Mouse (Mus musculus): Measurements from ENCODE around the gene Gm29609. TPM values are rescaled to one million over a fixed set of nuclear protein-coding genes. Genes with fewer than 3 reads are reported as not detected.
"Not testable (repeated sequence)": the region's sequence is repeated elsewhere in the genome, so short reads cannot be mapped to it uniquely, and the experiment has no call there.

The Gm29609 gene
- 0.77 and 1.00 TPM in 2 replicates for polyA plus RNA-seq (2016; fragmentation: Nextera tagmentation; extraction: Ambion mirVana)

DNA sequence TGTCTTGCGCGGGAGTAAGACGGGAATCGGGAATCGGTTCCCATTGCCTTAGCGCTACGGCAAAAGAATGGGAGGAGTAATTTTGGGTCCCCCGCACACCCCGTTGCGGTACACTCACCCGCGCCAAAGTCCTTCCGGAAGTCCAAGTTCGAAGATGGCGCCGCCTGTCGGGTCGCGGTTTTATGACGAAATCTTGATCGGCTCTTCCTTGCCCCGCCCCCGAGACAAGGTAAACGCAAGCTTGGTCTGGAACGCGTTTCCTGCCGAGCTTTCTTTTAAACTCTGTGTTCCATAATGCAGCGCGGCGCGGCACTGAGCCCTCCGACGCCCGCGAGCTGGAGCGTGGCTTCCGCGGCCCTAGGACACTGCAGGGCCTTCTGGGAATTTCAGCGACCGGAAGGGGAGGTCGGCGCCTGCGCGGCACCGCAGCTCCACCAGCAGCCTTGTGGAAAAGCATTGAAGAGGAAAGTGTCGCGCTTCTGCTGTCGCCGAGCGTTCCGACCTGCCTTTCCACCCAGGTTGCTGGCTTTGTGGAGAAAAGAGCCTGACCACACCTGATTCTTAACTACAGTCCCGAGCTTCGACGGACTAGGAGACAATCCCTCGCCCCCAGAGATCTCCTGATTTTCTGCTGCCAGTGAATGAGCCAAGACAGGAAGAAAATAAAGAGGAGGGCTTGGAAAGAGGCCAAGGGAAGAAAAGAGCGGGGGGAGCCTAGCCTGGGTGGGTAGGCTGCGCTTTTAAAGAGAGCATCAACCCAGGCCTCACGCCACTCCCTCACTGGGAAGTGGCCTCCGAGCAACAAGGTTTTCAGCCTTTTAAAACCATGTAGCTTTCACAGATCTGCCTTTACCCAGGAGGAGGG, at the start of gene Gm29609, which contains the start of gene Gtf3c2:
TSS of gene Gm29609 (minus strand) at position 146 of the 865 bp plus-strand sequence.
TSS of gene Gtf3c2 (minus strand) at position 379 of the 865 bp plus-strand sequence.
- Histone ChIP-seq H3K9me3 (no peaks in the 10 kb centered on the region), H3K36me3 (peaks cover 10% of the 10 kb centered on the region; the same call in 1 of the 2 replicates), H3K4me1 (peaks cover 8% of the 10 kb centered on the region; the same call in 1 of the 2 replicates), H3K27me3 (ENCODE audit: insufficient read depth, poor library complexity, severe bottlenecking) (no peaks in the 10 kb centered on the region), H3K4me3 (peak within 1 kb of the TSS; percentile 89), H3K27ac (peak within 1 kb of the TSS; percentile 94)
- DNase-seq (ENCODE audit: low spot score), result peak; percentile 97
- WGBS, result under 1% methylated on average over 59 of the region's 59 CpGs

- no peak for DNase-seq (ENCODE audit: low spot score)
- H3K9me3 ChIP-seq, result no peaks in the 10 kb centered on the region
- H3K36me3 ChIP-seq, result no peaks in the 10 kb centered on the region
- no peaks in the 10 kb centered on the region for H3K4me1 ChIP-seq
- 76% methylated on average over 1 of the region's 1 CpGs for WGBS
- no peaks in the 10 kb centered on the region for H3K27me3 ChIP-seq (ENCODE audit: insufficient read depth, poor library complexity, severe bottlenecking)
- H3K4me3 ChIP-seq, result no peak overlapping the region
- H3K27ac ChIP-seq, result no peak overlapping the region
Observed at GRCm38 (mm10) chr5:31226641-31227040, 46.9 kb upstream of the Gm29609 start.

DNA sequence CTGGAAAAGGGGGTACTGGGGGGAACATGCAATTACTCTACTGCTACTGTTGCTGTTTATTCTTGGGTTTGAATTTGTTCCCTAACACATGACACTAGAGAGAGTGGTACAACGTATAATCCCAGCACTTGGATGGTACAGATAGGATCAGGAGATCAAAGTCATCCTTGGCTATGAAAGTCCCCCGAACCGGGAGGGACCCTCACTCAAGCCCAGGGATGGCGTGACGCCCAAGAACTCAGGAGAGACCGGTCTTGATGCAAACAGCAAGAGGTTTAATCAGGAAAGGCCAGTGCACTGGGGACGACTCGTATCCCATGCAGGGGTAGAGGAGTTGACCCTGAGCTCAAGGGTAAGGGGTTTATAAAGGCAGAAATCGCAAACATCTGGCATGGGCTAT, 43.0 kb upstream of the Gm29609 start:
- no peaks in the 10 kb centered on the region for H3K36me3 ChIP-seq
- no peaks in the 10 kb centered on the region for H3K9me3 ChIP-seq
- no peak for DNase-seq (ENCODE audit: low spot score)
- peaks cover 9% of the 10 kb centered on the region; the same call in 1 of the 2 replicates for H3K4me1 ChIP-seq
- H3K4me3 ChIP-seq, result no peak overlapping the region
- no peak overlapping the region for H3K27ac ChIP-seq
- no peaks in the 10 kb centered on the region for H3K27me3 ChIP-seq (ENCODE audit: insufficient read depth, poor library complexity, severe bottlenecking)
- WGBS, result 91% methylated on average over 9 of the region's 9 CpGs

DNA sequence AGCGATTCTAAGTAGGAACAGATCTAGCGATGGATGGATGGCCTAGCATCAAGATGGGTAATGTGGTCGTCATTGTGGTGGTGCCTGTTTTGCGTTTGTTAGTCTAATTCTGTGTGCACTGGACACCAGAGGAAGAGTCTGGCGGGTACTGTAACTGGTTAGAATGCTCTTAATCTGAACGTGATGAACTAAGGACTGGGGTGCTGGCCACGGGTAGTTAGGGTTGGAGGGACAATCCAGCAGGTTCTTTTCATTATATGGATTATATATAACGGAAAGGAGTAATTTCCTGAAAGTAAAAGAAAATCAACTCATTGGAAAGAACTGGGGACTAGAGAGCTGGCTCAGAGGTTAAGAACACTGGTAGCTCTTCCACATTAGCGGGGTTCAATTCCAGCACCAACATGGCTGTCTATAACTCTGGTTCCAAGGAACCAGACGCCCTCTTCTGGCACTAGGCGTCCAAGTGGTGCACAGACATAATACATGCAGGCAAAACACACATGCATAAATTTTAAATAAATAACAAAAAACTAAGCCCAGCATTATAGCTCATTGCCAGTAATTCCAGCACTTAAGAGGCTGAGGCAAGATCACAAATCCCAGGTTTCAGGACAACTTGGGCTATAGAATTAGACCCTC, 41.7 kb upstream of the Gm29609 start:
- Histone ChIP-seq H3K4me1 (peaks cover 9% of the 10 kb centered on the region; the same call in 1 of the 2 replicates), H3K9me3 (no peaks in the 10 kb centered on the region), H3K27ac (peak overlapping the region; percentile 97), H3K27me3 (ENCODE audit: insufficient read depth, poor library complexity, severe bottlenecking) (no peaks in the 10 kb centered on the region), H3K4me3 (peak overlapping the region; percentile 99), H3K36me3 (no peaks in the 10 kb centered on the region)
- WGBS, result 17% methylated on average over 11 of the region's 11 CpGs
- DNase-seq (ENCODE audit: low spot score), result no peak

DNA sequence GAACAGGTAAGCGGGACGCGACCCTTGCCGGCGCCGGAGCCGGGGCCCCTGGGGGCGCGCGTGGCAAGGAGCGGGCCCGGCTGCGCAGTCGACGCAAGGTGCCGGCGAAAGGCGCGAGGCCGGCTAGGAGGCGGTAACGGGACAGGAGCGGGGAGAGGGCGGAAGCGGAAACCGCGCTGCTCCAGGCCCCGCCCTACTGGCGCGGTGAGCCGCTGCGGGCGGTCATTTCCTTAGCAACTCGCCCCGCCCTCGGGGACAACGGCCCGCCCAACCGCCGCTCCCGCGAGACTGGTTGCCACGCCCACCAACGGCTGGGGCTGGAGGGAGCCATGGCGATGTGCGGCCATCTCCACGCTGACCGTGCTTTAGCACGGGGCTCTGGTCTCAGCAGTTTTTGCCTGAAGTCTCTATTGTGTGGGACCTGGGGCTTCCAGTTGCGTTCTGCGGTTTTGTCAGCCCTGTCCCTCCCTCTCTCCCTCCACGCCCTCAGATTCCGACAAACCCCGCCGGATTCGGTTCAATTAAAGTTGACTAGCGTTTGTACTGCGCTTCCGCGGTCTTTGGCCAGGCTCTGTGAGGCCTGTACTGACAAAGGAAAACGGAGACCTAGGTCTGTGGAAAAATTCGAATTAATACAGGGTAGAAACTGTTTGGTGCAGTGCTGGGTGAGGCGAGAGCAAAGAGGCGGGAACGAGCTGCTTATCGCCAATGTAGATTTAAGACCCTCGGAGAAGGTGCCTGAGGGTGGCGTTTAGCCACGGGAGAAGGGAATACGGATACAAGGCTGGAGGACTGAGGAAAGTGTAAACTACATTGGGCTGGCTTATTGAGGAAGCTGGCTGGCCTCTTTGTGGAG, 41.0 kb upstream of the Gm29609 start, which contains the start of gene Ppm1g:
TSS of gene Ppm1g (minus strand) at position 240 of the 856 bp plus-strand sequence.
- DNase-seq (ENCODE audit: low spot score), result peak; percentile 97
- H3K27ac ChIP-seq, result peak within 1 kb of the TSS; percentile 97
- WGBS, result under 1% methylated on average over 70 of the region's 70 CpGs

GRCm38 (mm10) chr5:31219911-31220447, 40.3 kb upstream of the Gm29609 start:
- no peaks in the 10 kb centered on the region for H3K27me3 ChIP-seq (ENCODE audit: insufficient read depth, poor library complexity, severe bottlenecking)
- H3K4me1 ChIP-seq, result peaks cover 9% of the 10 kb centered on the region; the same call in 1 of the 2 replicates
- peak overlapping the region; percentile 97 for H3K27ac ChIP-seq
- no peaks in the 10 kb centered on the region for H3K36me3 ChIP-seq
- peak overlapping the region; percentile 99 for H3K4me3 ChIP-seq
- WGBS, result under 1% methylated on average over 40 of the region's 40 CpGs
- H3K9me3 ChIP-seq, result no peaks in the 10 kb centered on the region
- DNase-seq (ENCODE audit: low spot score), result no peak

More for the DNA sequence above, 41.0 kb upstream of the Gm29609 start, which contains the start of gene Ppm1g:
- Histone ChIP-seq H3K9me3 (no peaks in the 10 kb centered on the region), H3K4me3 (peak within 1 kb of the TSS; percentile 99), H3K4me1 (peaks cover 9% of the 10 kb centered on the region; the same call in 1 of the 2 replicates), H3K36me3 (no peaks in the 10 kb centered on the region), H3K27me3 (ENCODE audit: insufficient read depth, poor library complexity, severe bottlenecking) (no peaks in the 10 kb centered on the region)

GRCm38 (mm10) chr5:31219474-31219873, 39.8 kb upstream of the Gm29609 start:
- H3K36me3 ChIP-seq, result no peaks in the 10 kb centered on the region
- DNase-seq (ENCODE audit: low spot score), result no peak
- no peaks in the 10 kb centered on the region for H3K27me3 ChIP-seq (ENCODE audit: insufficient read depth, poor library complexity, severe bottlenecking)
- H3K4me1 ChIP-seq, result peaks cover 9% of the 10 kb centered on the region; the same call in 1 of the 2 replicates
- H3K27ac ChIP-seq, result peak overlapping the region; percentile 97
- peak overlapping the region; percentile 99 for H3K4me3 ChIP-seq
- no peaks in the 10 kb centered on the region for H3K9me3 ChIP-seq
- WGBS, result 1% methylated on average over 11 of the region's 11 CpGs

- DNase-seq (ENCODE audit: low spot score), result no peak
- peak overlapping the region; percentile 99 for H3K4me3 ChIP-seq
- H3K36me3 ChIP-seq, result no peaks in the 10 kb centered on the region
- 0 out of 2 replicates have a peak overlapping the region, but pooled peaks have one; percentile 97 for H3K27ac ChIP-seq
- WGBS, result 6% methylated on average over 2 of the region's 2 CpGs
- H3K27me3 ChIP-seq (ENCODE audit: insufficient read depth, poor library complexity, severe bottlenecking), result no peaks in the 10 kb centered on the region
- peaks cover 9% of the 10 kb centered on the region; the same call in 1 of the 2 replicates for H3K4me1 ChIP-seq
- H3K9me3 ChIP-seq, result no peaks in the 10 kb centered on the region
Observed at GRCm38 (mm10) chr5:31219070-31219469, 39.4 kb upstream of the Gm29609 start.

DNA sequence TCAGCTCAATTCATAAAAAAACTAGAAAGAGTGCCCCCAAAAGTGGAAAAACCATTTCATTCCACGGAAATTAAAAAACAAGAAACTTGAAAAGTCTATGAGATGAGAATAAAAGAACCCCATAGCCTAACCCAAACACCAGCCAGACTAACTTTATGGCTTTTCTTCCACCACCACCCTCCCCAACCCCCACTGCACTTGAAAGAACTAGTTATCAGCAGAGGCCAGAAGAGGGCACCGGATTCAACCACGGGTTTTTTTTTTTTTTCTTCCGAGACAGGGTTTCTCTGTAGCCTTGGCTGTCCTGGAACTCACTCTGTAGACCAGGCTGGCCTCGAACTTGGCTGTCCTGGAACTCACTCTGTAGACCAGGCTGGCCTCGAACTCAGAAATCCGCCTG, 38.6 kb upstream of the Gm29609 start:
- WGBS, result 46% methylated on average over 7 of the region's 7 CpGs
- H3K4me3 ChIP-seq, result peak overlapping the region; percentile 6; the same call in 1 of the 2 replicates
- no peaks in the 10 kb centered on the region for H3K36me3 ChIP-seq
- H3K27ac ChIP-seq, result no peak overlapping the region
- H3K4me1 ChIP-seq, result peaks cover 9% of the 10 kb centered on the region; the same call in 1 of the 2 replicates
- H3K9me3 ChIP-seq, result no peaks in the 10 kb centered on the region
- H3K27me3 ChIP-seq (ENCODE audit: insufficient read depth, poor library complexity, severe bottlenecking), result no peaks in the 10 kb centered on the region
- DNase-seq (ENCODE audit: low spot score), result no peak

DNA sequence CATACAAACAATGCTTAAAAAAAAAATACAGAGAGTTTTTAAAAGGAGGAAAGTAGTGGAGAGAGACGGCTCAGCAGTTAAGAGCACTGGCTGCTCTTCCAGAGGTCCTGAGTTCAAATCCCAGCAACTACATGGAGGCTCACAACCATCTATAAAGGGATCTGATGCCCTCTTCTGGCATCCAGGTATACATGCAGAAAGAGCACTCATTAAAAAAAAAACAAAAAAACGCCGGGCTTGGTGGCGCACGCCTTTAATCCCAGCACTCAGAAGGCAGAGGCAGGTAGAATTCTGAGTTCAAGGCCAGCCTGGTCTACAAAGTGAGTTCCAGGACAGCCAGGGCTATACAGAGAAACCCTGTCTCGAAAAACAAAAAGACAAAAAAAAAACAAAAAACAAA, 36.8 kb upstream of the Gm29609 start:
- H3K27ac ChIP-seq; H3K27me3 ChIP-seq (ENCODE audit: insufficient read depth, poor library complexity, severe bottlenecking); H3K36me3 ChIP-seq; DNase-seq (ENCODE audit: low spot score); H3K9me3 ChIP-seq; H3K4me3 ChIP-seq; H3K4me1 ChIP-seq: not testable (repeated sequence)
- WGBS, result 85% methylated on average over 6 of the region's 6 CpGs

- Histone ChIP-seq H3K27me3 (ENCODE audit: insufficient read depth, poor library complexity, severe bottlenecking) (no peaks in the 10 kb centered on the region), H3K4me3 (no peak overlapping the region), H3K36me3 (peaks cover 70% of the 10 kb centered on the region), H3K9me3 (peaks cover 5% of the 10 kb centered on the region), H3K4me1 (peaks cover 8% of the 10 kb centered on the region; the same call in 1 of the 2 replicates), H3K27ac (no peak overlapping the region)
- DNase-seq (ENCODE audit: low spot score), result no peak
- WGBS, result 94% methylated on average over 6 of the region's 6 CpGs
Observed at GRCm38 (mm10) chr5:31204421-31204820, 24.7 kb upstream of the Gm29609 start.

- WGBS, result 92% methylated on average over 2 of the region's 2 CpGs
- Histone ChIP-seq H3K4me1 (peaks cover 8% of the 10 kb centered on the region; the same call in 1 of the 2 replicates), H3K27me3 (ENCODE audit: insufficient read depth, poor library complexity, severe bottlenecking) (no peaks in the 10 kb centered on the region), H3K4me3 (no peak overlapping the region), H3K9me3 (peaks cover 5% of the 10 kb centered on the region), H3K27ac (no peak overlapping the region), H3K36me3 (peaks cover 76% of the 10 kb centered on the region)
- DNase-seq (ENCODE audit: low spot score), result no peak
Observed at GRCm38 (mm10) chr5:31203866-31204265, 24.2 kb upstream of the Gm29609 start.

Data from heart, embryonic 10.5 days (tissue).